Mouse (Mus musculus) frontal cortex, postnatal 10 days (tissue): ENCODE measurements around the gene Cfap300.

Experiments
- DNase-seq, 2 experiments: peaks; one replicate each; pipeline ENCODE4 v3.0.0; 2022; ENCODE audit warnings: low spot score in 2 of 2, mixed read lengths in 1 of 2

Gene Cfap300

GRCm38 (mm10) chr9:7983665-7984064 lies 59.0 kb downstream of the Cfap300 start:
- no peak for DNase-seq

DNA sequence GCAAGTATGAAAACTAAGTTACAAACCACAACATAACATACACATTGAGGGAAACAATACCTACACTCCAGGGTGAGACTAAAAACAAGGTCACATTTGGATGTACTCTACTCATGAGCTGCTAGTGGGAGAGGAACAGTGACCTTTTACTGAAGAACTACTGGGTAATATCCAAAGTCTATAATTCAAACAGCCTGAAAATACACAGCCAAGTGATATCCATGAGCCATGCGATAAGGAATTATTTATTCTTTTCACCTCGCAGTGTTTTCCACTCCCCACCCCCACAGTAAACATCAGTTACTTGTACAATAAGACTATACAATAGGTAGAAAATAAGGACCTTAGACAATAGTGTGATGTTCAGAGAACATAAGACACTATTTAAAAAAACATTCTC lies 62.5 kb downstream of the Cfap300 start:
- no peak for DNase-seq

DNA sequence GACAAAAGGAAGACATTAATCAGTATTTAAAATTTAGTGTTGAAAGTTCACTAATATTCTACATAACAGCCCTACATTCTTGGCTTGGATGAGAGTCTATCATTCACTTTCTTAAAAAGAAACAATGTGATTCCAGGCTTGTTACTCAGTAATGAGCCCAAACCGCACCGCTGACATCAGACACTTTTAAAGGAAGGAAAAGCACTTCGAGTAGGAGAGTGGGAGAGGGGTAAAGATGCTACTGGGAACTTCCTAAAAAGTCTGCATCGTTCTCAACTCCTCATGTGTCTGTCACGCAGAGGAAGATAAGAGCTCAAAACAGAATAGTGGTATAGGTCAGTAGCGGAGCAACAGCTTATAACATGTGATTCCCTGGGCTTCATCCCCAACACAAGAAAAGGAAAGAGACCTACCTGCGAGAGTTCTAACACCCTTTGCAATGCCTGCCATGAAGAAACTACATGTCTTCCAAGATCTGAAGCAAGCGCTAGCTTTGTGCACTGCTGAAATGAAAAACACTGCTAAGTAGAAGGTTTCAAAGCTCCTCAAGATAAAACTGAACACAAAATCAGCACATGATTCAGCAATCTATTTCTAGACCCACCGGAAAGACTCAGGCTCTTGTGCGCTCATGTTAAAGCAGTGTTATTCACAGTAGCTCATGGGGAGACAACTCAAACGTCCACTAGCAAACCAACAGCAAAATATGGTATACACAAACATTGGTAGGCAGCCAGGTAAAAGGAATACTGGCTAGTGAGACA lies 63.3 kb downstream of the Cfap300 start:
- no peak for DNase-seq

GRCm38 (mm10) chr9:7978502-7978901 lies 64.1 kb downstream of the Cfap300 start:
- no peak for DNase-seq

GRCm38 (mm10) chr9:7977587-7977986 lies 65.0 kb downstream of the Cfap300 start:
- DNase-seq, result no peak

DNA sequence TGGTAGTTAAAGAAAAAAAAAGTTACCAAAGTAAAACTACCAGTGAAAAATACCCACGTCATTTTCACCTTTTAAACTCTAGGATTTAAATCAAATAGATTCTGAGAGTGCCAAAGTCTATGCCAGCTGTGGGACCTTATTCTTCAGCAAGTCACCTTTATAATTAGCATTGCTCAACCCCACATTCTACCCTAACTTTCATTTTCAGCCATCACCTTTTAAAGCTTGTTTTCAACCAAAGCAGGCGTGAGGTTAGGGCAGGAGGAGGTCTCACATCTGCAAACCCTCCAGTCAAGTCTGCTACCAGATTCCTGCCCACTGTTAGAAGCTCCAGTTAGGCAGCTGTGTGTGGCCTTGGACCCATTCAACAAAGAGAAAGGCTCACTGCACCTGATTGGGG lies 70.6 kb downstream of the Cfap300 start:
- no peak for DNase-seq
